Mouse (Mus musculus) kidney, postnatal 25 days (tissue): ENCODE measurements around the gene Brd3os.

Experiments
- DNase-seq, 2 experiments: peaks; one replicate each; pipeline ENCODE4 v3.0.0; 2021; ENCODE audit warnings: mixed read lengths in 2 of 2

Brd3os gene

DNA sequence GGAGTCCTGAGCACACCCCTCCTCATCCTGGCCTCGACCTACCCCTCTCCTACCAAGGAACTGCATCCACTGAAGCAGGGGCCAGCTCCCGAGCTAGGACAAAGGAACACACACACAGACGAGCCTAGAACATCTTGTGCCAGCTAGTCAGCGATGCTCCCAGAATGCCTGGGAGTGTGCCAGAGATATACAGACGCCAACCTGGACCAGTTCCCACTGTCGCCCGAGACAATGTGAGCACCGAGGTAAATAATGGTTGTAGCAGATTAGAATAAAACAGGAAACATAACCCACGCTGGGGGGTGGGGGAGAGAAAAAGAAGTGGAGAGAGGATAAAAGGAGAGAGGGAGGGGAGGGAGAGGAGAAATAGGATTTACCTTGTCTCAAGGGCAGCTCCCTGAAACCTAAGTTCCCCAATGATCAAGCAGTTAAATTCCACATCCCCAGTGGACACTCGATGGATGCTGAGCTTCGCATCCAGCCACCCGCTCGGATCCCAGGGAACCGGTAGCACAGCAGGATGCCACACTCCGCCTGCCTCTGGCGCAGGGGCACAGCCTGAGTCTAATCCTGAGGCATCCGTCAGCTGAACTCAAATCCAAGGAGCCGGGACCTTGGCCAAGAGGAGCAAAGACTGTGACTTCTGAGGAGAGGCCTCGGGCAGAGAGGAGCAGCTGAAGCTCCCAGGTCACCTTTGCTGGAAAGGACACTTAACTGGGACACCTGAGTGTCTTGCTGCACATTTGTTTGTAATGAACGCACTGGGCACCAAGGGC lies 20.6 kb upstream of the Brd3os start:
- DNase-seq = peak; percentile 47 to 68

DNA sequence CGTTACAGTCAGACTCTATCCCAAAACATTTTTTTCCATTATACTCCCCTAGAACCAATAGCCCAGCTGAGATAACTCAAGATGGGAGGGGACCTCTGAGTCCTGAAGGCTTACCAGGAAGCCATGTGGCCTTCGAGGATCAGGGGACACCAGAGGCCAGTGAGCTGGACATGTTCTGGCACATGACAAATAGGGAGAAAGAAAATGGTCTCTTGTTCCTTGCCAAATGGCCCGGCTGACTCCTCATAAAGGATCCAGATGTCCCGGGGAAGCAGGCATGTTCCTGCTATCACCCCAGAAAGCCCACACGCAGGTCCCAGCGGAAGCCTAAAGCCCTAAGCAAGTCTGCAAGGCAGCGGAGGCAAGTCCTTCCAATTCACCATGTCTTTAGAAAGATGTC lies 18.5 kb upstream of the Brd3os start:
- peak; percentile 48 to 78 for DNase-seq

DNA sequence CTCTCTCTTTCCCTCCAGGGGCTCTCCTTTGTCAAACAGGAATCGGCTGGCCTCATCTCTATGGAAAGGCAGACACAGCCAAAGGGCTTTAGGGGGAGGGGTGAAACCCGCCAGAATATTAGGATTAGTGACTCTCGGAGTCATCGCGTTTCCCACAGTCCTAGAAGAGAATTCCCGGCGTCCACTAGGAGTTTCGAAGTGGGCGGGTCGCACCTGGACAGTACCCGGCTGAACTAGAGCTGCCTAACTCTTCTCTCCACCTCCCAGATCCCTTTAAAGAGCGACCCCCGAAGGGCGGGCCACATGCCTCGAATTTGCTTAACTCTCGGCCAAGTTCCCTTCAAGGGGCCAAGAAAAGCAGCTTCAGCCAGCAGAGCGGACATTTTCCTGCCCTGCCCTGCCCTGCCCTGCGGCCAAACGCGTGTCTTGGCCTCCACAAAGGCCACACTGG lies 16.9 kb upstream of the Brd3os start:
- DNase-seq = peak; percentile 44 to 62

DNA sequence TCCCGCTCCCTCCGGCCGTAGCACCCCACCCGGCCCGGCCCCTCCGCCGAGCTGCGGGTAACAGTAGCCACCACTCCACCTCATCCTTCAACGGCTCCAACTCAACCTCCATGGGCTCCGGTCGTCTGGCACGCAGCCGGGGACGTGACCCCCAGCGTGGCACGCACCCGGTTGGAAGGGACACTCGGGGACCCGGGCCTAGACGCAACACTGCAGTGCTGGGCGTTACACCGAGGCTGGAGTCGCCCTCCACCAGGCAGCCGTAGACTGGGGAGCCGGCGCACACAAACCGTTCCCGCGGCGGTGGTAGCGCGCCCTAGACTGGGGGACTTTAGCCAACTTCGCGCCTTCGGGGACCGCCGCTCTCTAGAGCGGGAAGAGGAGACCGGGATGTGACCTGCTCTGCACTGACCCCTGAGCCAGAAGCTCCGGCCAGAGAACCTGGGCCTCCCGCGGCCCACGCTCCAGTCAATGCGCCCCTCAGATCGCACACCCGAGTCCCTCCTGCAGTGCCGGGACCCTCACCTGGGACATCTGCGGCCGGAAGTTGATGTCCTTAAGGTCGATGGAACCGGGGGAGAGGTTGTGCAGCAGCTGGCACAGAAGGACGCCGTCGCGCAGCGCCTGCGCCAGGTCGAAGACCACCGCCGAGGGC lies 16.2 kb upstream of the Brd3os start:
- DNase-seq = peak; percentile 23 to 61

DNA sequence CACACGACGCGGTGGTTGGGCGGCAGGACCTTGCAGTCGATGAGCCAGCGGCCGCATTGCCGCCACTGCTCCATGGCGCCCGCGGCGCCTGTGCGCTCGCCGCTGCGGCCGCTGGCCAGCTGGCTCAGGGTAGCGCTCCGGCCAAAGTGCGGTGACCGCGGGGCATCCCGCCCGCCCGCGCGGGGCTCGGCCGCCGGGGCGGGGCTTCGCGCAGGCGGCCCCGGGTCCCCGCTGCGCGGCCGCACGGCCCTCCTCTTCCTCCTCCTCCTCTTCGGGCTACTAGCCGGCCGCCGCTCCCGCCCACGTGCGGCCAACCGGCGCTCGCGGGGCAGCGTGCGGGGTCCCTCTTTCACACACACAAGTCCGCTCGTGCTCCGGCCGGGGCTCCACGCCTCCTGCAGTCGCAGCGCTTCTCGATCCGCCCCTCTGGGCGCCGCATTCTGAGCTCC lies 15.7 kb upstream of the Brd3os start:
- peak; percentile 75 to 89 for DNase-seq

DNA sequence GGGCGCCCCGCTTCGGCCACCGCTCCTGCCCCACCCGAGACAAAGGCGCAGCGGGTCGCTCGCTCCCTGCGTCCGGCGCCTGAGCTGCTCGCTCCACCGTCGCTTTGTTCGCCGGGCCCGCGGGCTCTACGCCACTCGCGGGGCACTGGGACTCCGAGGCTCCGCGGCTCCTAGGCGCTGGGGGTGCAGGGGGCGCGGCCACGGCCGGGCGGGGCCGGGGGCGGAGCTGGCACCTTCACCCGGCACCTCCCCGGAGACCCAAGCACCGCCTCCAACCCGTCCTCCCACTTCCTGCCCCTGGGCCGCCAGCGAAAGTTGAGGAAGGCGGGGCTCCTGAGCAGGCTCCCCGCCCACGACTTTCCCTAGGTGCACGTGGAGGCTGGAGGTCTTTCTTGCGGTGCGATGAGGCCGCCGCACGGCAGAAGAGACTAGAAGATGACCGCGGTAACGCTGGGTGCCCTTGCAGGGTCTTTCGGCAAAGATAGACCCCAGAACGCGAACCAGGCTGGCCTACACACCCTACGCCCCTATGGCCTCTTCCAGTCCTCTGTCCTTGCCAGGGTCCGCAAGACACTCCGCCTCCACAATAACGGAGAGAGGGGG lies 15.2 kb upstream of the Brd3os start, which contains the start of gene Vav2:
Gene Vav2 (minus strand): TSS at position 179 of the 603 bp plus-strand sequence.
- peak; percentile 94 to 97 for DNase-seq

DNA sequence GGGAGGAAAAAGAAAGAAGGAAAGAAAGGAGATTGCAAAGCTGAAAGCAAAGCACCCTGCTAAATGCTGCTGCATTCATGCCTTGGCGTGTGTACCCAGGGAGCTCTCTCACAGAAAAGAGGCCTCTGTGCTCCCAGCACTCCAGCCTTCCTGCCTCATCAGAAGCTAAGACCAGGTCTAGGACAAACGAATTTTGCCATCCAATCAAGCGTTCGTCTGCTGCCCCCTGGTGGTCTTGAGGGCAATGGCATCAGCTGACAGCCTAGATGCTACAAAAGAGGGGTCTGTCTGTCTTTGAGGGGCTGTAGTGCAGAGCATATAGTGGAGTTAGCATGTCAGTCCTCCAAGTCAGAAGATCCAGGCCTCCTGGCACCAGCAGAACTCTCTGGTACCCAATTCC lies 14.1 kb upstream of the Brd3os start:
- peak; percentile 83 to 87 for DNase-seq

DNA sequence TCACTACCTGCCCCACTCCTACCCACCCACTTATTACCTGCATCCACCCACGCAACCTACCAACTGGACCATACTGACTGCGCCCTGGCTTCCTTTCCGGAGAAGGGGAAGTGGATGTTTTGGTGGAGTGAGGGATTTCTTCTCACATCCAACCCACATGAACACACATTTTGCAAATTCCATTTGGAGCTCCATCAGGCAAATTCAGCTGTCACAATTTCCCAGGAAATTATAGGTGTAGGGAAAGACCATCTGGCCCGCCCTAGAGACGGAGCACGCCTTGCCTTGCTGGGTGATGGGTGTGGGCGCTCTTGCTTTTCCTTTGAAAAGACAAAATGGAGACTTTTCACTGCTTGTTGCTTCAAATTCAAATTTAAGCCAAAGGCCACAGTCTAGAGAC lies 11.5 kb upstream of the Brd3os start:
- DNase-seq = no peak

DNA sequence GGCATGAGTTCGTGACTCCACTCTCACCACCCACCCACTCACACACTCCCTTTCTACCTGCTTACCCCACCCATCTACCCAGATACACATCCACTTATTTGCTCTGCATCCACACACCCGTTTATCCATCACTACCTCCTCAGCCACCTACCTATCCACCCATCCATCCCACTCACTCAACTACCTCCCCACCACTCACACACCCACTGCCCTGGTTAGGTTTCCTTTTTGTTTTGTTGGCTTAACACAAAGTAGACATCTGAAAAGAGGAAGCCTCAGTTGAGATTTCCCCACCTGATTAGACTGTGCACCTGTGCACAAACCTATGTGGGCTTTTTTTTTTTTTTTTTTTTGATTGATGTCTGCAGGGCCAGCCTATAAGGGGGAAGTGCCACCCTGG lies 9.5 kb upstream of the Brd3os start:
- DNase-seq = no peak

DNA sequence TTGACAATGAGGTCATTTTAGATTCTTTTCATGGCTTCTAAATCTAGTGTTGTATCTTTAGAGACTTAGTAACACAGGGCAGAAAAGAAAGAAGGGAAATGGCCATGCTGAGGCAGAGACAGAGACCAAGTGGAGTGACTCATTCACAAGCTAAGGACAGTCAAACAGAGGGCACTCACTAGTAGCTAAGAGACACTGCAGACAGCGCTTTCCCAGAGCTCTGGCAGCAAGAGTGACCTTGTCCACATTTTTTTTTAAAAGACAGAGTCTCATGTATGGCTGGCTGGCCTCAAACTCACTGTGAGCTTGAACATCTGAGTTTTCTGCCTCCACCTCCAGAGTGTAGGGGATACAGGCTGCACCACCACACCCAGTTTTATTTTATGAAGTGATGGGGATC lies 4.2 kb upstream of the Brd3os start:
- DNase-seq = no peak

DNA sequence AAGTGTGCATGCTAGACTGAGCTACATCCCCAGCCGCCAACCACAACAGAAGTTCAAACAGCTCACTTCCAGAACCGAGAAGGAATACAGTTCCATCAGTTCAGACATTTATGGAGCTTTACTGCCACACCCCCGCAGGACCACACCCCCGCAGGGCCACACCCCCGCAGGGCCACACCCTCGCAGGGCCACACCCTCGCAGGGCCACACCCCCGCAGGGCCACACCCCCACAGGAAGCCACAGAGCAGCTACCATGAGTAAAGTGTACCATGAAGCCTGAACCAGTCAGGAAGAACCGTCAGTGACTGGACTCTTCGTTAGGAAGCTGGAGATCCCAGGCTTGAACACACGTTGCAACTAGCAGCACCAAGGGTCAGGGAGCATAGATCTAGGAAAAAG lies 3.8 kb upstream of the Brd3os start:
- no peak for DNase-seq

DNA sequence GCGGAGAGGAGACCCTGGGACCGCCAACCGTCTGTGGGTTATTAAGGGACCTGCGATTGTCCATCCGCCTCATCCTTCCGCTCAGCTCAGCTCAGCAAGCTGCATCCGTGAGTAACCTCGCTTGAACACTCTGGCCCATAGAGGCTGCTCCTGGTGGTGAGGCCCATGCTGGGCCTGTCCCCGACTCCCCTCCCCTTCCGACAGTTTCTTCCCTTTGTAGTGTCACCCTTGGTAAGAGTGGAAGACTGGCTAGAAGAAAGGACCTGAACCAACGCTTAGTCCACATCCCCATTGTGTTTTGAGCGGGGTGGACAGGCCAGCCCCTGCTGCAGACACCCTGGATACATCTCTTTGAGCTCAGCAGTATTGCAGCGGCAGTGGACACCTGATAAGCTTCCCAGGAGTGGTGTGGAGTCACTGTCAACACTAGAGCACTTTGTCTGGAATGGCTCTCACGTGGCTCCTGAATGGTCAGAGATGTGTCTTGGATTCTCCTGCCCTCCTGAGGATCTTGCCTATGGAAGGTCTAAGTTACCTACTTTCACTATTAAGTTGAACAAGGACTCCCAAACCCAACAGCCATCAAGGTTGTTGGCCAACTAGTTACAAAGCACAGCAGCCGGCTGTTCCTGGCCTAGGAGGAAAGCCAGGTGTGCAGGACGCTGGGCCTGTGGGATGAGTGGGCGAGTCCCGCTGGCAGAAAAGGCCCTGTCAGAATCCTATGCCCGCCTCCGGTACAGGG lies 755 bp downstream of the Brd3os start:
- DNase-seq = peak in 1 of 2 experiments; percentile 18

DNA sequence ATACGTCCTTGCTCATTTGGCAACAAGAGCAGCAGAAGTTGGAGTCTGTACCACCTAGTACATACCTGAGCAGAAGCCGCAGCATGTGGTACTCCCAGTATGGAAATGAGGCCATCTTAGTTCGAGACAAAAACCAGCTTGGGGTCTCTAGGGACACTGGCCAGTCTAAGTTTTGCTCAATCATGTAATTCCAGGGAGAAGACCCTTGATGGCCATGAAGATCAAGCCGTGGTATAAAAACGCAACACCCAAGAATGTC lies 1.3 kb downstream of the Brd3os start:
- DNase-seq = no peak

DNA sequence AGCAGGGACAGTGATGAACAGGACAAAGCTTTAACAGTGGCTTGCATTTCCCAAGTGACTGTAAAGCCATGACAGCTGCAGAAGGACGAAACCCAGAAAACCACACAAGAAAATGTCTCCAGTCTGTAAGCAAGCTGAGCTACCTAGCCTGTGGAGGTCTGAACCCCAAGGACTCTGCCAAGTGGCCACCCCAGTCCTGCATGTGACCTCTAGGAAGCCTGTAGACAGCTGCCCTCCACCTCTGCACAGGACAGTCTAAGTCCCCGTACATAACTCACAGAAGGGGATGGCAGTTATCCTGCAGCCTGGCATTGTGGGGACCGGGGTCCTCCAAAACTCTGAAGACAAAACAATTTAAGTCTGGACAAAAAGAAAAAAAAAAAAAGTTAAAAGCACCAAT lies 3.8 kb downstream of the Brd3os start:
- DNase-seq = no peak

DNA sequence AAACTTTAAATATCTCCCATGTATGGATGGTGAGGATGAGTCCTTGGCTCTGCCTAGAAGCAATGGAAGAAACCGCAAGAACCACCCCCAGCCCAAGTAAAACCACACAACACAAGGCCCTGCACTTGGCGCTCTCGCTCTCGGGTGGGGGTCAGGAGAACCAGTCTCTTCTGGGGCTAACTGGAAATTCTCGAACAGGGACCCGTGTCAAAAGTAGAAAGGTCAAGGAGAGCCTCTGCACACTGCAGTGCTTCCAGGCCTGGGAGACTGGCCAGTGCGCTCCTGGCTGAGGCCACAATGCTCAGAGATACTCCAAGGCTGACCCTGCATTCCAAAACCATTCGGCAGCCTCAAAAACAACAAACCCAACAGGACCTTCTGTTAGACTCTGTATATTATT lies 4.7 kb downstream of the Brd3os start:
- no peak for DNase-seq

DNA sequence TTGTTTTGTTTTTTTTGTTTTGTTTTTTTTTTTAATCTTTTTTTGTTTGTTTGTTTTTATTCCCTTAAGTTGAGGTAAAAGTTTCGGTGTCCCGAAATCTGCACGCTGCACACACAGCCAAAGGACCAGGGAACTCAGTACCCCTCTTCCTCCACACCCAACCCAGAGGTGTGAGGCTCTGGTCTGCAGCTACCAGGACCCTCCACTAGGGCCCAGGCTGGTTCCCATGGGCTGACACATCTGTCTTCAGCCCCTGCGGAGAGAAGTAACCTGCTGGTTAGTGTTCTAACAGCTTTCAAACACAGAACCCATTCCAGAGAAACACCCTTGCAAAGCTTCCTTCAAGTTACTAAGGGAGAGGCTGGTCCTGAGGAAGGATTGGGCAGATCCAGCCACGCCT lies 5.7 kb downstream of the Brd3os start:
- no peak for DNase-seq

DNA sequence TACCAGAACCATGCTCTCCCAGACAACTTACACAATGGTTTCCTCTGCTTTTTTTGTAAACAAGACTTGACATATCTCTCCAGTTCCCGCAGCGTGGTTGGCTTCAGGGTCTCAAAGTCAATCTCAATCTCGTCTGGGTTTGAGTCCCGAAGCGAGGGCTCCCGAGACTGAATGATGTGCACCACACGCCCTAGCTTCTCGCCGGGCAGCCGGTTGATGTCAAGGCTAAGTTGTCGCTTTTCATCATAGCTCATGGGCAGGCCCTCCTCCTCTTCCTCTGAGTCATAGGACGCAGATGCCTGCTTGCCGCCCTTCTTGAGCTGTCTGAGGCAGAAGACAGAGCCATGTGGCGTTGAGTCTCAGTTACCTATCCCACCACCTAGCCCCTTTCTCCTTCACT lies 8.1 kb downstream of the Brd3os start:
- DNase-seq = no peak

DNA sequence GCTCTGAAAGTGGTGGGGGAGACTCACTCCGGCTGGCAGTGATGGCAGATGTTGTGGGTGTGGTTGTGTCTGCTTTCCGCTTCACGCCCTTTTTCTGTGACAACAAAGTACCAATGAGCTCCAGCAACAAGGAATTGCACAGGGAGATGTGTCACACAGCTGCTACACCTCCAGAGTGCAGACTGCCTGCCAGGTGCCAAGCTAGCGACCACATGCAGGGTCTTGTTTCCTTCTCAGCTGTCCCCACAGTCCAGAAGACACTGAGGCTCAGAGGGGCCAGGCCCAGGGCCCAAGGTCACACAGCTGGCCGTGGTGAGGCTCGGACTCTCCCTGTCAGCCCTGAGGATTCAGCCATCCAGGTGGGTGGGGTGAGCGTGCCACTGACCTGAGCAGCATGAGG lies 17.6 kb downstream of the Brd3os start:
- DNase-seq = no peak

DNA sequence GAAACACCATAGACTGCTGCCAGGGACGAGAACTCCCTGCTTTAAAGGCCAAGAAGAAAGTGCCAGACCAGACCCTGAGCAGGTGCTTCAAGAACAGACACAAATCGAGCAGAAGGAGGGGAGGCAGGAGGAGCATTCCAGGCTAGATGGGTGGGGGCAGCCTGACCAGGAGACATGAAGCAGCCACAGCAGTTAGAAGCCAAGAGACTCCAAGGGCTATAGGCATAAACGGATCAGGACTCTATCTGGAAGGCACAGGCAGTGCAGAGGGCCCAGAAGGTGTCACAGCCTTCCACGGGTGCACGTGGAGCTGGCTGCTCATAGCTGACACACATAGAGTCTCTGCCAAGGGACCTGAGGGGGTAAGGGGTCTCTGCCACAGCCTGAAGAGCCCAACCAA lies 18.0 kb downstream of the Brd3os start:
- no peak for DNase-seq

DNA sequence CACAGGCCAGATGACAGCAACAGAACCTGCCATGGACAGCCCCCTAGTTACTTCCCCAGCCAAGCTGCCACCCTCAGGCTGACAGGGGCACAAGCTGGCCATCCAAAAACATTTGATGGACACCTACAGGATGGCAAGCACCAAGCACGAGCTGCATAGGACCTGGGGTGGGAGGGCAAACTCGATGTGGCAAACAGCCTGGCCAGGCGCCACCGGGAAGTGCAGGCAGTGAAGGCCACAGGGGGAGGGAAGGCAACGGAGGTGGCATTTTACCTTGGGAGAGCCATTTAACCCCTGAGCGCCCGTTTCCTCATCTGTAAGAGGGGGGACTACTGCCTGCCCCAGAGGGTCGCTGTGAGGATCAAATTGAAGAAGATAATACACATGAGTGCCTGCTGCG lies 18.5 kb downstream of the Brd3os start:
- DNase-seq = no peak

DNA sequence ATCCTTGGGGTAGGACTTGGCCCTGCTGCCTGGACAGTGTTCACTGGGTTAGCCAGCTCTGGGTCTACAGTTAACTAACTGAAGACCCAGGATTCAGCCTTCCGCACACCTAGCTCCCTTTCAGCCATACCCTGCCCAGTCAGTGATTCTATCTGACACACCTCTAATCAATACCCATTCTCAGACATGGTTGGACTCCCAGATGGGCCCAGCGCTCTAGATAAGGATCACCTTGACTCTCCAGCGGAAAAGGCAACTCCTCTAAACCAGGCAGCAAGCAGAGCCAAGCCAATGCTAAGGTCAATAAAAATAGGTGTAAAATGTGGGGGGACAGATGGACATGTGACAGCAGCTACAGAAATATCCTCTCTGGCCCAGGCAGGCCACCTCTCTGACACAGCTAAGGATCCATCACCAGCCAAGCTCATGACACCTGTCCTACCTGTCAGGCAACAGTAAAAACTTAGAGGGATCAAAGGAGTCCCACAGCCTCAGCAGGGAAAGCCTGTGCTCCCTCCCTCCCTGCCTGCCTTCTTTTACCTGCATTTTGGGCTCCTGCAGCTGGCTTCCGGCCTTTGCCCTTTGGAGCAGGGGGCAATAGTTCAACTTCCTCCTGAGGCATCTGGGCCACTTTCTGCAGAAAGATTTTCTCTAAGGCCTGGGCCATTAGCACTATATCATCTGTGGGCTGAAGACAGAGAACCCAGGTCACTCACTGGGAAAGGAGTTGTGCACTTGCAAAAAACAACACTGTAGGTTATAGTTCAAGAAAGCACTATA lies 19.9 kb downstream of the Brd3os start:
- peak; percentile 90 for DNase-seq

DNA sequence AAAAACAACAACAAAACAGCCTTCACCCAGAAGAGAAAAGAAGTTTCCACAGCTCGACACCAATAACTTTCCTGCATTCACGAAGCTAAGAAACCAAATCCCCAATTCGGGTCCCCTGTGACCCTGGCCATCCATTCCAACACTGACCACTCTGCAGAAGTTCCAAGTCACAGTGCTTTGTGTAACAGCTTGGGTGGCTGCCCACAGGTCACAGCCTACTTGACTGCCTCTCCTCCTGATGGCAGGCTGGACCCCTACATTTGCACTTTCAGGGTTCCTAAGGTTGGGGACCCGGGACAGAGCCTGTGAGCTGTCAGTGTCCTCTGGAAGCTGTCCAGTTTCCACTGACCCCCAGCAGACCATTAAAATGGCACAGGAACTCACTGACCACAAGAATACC lies 20.8 kb downstream of the Brd3os start:
- peak in 1 of 2 experiments; percentile 48 for DNase-seq
